Mouse (Mus musculus) kidney, embryonic 14.5 days (tissue): ENCODE results near the gene Uhrf1. TPM values are rescaled to one million over a fixed set of nuclear protein-coding genes. Genes with fewer than 3 reads are reported as not detected.

Experiments
- ATAC-seq: fragments of 200-750 bp; cut with Nextera tagmentation; 2 replicates; pipeline ENCODE4 v1.8.0; 2017; ENCODE audit warnings: moderate number of reproducible peaks, mild to moderate bottlenecking, moderate TSS enrichment, moderate library complexity; ENCODE audit not compliant: low FRiP score, low TSS enrichment
- H3K27ac ChIP-seq: fragments of 300-500 bp; sonication (generic); 2 replicates; pipeline ENCODE4 v1.5.1; 2014; ENCODE audit warnings: low read depth, mild to moderate bottlenecking, low read length, moderate library complexity, mixed read lengths
- H3K27me3 ChIP-seq: fragments of 300-500 bp; sonication (generic); 2 replicates; pipeline ENCODE4 v1.6.1; 2014; ENCODE audit warnings: mild to moderate bottlenecking, low read length; ENCODE audit not compliant: control insufficient read depth, insufficient read depth
- H3K36me3 ChIP-seq: fragments of 300-500 bp; sonication (generic); 2 replicates; pipeline ENCODE4 v1.6.1; 2014; ENCODE audit warnings: low read length, mixed read lengths; ENCODE audit not compliant: control insufficient read depth, insufficient read depth
- H3K4me1 ChIP-seq: fragments of 300-500 bp; sonication (generic); 2 replicates; pipeline ENCODE4 v1.6.1; 2014; ENCODE audit warnings: low read length, mixed read lengths; ENCODE audit not compliant: control insufficient read depth, insufficient read depth
- H3K4me2 ChIP-seq: fragments of 300-500 bp; sonication (generic); replicated peaks from 2 replicates; pipeline ENCODE4 v1.6.1; 2014; ENCODE audit warnings: low read depth, mild to moderate bottlenecking, low read length
- H3K4me3 ChIP-seq: fragments of 300-500 bp; sonication (generic); 2 replicates; pipeline ENCODE4 v1.5.1; 2014; ENCODE audit warnings: mild to moderate bottlenecking, low read length
- H3K9ac ChIP-seq: fragments of 300-500 bp; sonication (generic); 2 replicates; pipeline ENCODE4 v1.6.1; 2014; ENCODE audit warnings: low read depth, mild to moderate bottlenecking, low read length, moderate library complexity
- H3K9me3 ChIP-seq: fragments of 300-500 bp; sonication (generic); 2 replicates; pipeline ENCODE4 v1.6.1; 2016; ENCODE audit warnings: low read length; ENCODE audit not compliant: control insufficient read depth
- WGBS: fragments of 180-500 bp; shearing (Covaris S2); extraction: QIAGEN DNeasy Blood & Tissue Kit; methylation state at CpG from one replicate; pipeline ENCODE4 v1.1.7; 2014; 5-methylcytosine and 5-hydroxymethylcytosine counted together
- polyA plus RNA-seq: library from polyadenylated mRNA; unstranded; fragments of >200 nt; fragmentation: Nextera tagmentation; extraction: Ambion mirVana; gene quantifications from 2 replicates; pipeline ENCODE4 v1.2.1, GENCODE M21; 2014

Gene Uhrf1
- polyA plus RNA-seq, 1 experiment from 2014 or later = 143 TPM

GRCm38 (mm10) chr17:56271609-56272253 is 31.4 kb upstream of the Uhrf1 start:
- no peaks in the 10 kb centered on the region; the same call in 1 of the 2 replicates for H3K4me1 ChIP-seq
- no peak overlapping the region for H3K4me2 ChIP-seq
- no peak overlapping the region for H3K27ac ChIP-seq
- H3K27me3 ChIP-seq = no peaks in the 10 kb centered on the region
- H3K9ac ChIP-seq = no peak overlapping the region
- H3K9me3 ChIP-seq = no peaks in the 10 kb centered on the region
- 81% methylated on average over 10 of the region's 12 CpGs for WGBS
- H3K36me3 ChIP-seq = peaks cover 13% of the 10 kb centered on the region; the same call in 1 of the 2 replicates
- H3K4me3 ChIP-seq = no peak overlapping the region
- ATAC-seq = no peak

- ATAC-seq = no peak
- H3K27me3 ChIP-seq = no peaks in the 10 kb centered on the region
- WGBS = 68% methylated on average over 3 of the region's 3 CpGs
- H3K36me3 ChIP-seq = peaks cover 13% of the 10 kb centered on the region; the same call in 1 of the 2 replicates
- H3K9me3 ChIP-seq = no peaks in the 10 kb centered on the region
- no peak overlapping the region for H3K4me2 ChIP-seq
- H3K4me3 ChIP-seq = no peak overlapping the region
- no peaks in the 10 kb centered on the region; the same call in 1 of the 2 replicates for H3K4me1 ChIP-seq
- H3K27ac ChIP-seq = no peak overlapping the region
- H3K9ac ChIP-seq = no peak overlapping the region
Observed at GRCm38 (mm10) chr17:56272644-56273043, 30.5 kb upstream of the Uhrf1 start.

DNA sequence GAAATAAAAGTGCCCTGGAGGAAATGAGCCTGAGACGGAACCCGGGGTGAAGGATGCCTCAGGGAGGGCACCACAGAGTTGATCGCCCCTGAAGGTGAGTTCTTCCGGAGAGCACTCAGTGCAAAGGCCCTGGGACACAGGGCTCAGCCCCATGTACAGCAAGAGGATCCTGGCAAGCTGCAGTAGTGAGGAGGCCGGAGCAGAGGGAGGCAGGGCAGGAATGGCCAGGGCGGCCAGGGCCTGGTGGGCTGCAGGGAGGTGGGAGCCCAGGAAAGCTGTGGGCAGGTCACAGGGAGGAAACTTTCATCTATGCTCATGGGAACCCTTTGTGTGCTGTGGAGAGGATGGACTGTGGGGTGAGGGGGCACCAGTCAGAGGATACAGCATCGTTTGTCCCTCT is 29.6 kb upstream of the Uhrf1 start:
- H3K4me1 ChIP-seq = no peaks in the 10 kb centered on the region; the same call in 1 of the 2 replicates
- no peak overlapping the region for H3K27ac ChIP-seq
- no peak overlapping the region for H3K4me3 ChIP-seq
- ATAC-seq = no peak
- H3K9ac ChIP-seq = no peak overlapping the region
- WGBS = 70% methylated on average over 7 of the region's 7 CpGs
- peaks cover 13% of the 10 kb centered on the region; the same call in 1 of the 2 replicates for H3K36me3 ChIP-seq
- no peaks in the 10 kb centered on the region for H3K9me3 ChIP-seq
- no peaks in the 10 kb centered on the region for H3K27me3 ChIP-seq
- H3K4me2 ChIP-seq = no peak overlapping the region

DNA sequence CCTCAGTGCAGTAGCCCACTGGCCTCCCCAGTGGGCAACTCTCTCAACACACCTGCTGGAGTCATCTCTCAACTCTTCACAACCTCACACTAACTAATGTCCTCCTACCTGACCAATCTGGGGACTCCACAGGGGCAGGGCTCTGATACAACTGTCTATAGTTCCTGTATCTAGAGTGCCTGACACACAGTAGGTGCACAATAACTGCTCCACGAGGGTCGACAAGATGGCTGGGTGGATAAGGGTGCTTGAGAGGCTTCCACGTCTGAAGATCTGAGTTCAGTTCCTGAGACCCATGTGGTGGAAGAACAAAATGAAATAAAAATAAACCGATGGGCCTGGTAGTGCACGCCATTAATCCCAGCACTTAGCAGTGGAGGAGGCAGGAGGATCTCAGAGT is 29.1 kb upstream of the Uhrf1 start:
- H3K27ac ChIP-seq = no peak overlapping the region

DNA sequence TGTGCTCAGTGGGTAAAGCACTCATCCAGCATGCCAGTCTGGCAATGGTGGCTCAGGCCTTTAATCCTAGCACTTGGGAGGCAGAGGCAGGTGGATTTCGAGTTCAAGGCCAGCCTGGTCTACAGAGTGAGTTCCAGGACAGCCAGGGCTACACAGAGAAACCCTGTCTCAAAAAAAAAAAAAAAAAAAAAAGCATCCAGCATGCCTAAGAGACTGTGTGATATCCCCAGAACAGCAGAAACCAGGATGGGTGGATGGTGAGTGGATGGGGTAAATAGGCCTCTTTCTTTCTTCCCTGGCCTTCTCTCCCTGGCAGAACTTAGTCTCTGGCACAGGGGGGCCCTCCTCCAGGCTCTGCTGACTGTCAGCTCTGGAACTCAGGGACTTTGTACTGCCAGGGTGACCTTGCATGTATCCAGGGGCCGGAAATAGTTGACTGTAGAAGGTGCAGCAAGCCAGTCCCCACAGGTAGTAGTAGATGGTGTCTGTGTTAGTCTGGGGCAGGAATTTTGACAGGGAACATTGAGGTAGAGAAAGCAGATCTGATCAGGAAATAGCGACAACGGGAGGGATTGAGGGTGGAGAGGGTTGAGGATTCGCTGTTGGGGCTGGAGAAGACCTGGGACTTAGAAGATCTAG is 27.2 kb upstream of the Uhrf1 start:
- no peaks in the 10 kb centered on the region for H3K9me3 ChIP-seq
- WGBS = 18% methylated on average over 5 of the region's 5 CpGs
- peaks cover 22% of the 10 kb centered on the region for H3K36me3 ChIP-seq
- H3K27me3 ChIP-seq = no peaks in the 10 kb centered on the region
- peak overlapping the region; percentile 85 for H3K27ac ChIP-seq
- H3K4me3 ChIP-seq = peak overlapping the region; percentile 58
- no peaks in the 10 kb centered on the region; the same call in 1 of the 2 replicates for H3K4me1 ChIP-seq
- ATAC-seq = peak; percentile 0; the same call in 1 of the 2 replicates
- peak overlapping the region; percentile 65 for H3K9ac ChIP-seq
- H3K4me2 ChIP-seq = peak overlapping the region; percentile 65

More for the DNA sequence above, 29.1 kb upstream of the Uhrf1 start:
- Histone ChIP-seq H3K4me1 (no peaks in the 10 kb centered on the region; the same call in 1 of the 2 replicates), H3K4me2 (no peak overlapping the region), H3K4me3 (no peak overlapping the region), H3K27me3 (no peaks in the 10 kb centered on the region), H3K9ac (no peak overlapping the region), H3K9me3 (no peaks in the 10 kb centered on the region), H3K36me3 (peaks cover 17% of the 10 kb centered on the region)
- whole genome bisulfite sequencing = 91% methylated on average over 5 of the region's 5 CpGs
- ATAC-seq = no peak

- peak within 1 kb of the TSS; percentile 58 for H3K4me3 ChIP-seq
- H3K27me3 ChIP-seq = no peaks in the 10 kb centered on the region
- peak within 1 kb of the TSS; percentile 85 for H3K27ac ChIP-seq
- H3K9ac ChIP-seq = peak within 1 kb of the TSS; percentile 65
- peak within 1 kb of the TSS; percentile 65 for H3K4me2 ChIP-seq
- ATAC-seq = peak; percentile 96
- H3K4me1 ChIP-seq = no peaks in the 10 kb centered on the region; the same call in 1 of the 2 replicates
- H3K9me3 ChIP-seq = no peaks in the 10 kb centered on the region
- peaks cover 25% of the 10 kb centered on the region for H3K36me3 ChIP-seq
- WGBS = 6% methylated on average over 21 of the region's 21 CpGs
Observed at GRCm38 (mm10) chr17:56276643-56277566, 26.2 kb upstream of the Uhrf1 start, which contains the start of gene Ticam1. Gene Ticam1, minus strand, starts transcription at chr17:56276786.

- Histone ChIP-seq H3K27ac (peak overlapping the region; percentile 81), H3K9me3 (no peaks in the 10 kb centered on the region), H3K4me2 (peak overlapping the region; percentile 65; the same call in 1 of the 2 replicates), H3K4me3 (no peak overlapping the region), H3K9ac (no peak overlapping the region; the same call in 1 of the 2 replicates), H3K27me3 (no peaks in the 10 kb centered on the region), H3K4me1 (no peaks in the 10 kb centered on the region; the same call in 1 of the 2 replicates), H3K36me3 (peaks cover 28% of the 10 kb centered on the region)
- peak; percentile 18; the same call in 1 of the 2 replicates for ATAC-seq
- 42% methylated on average over 2 of the region's 2 CpGs for WGBS
Observed at GRCm38 (mm10) chr17:56277567-56277893, 25.6 kb upstream of the Uhrf1 start.

DNA sequence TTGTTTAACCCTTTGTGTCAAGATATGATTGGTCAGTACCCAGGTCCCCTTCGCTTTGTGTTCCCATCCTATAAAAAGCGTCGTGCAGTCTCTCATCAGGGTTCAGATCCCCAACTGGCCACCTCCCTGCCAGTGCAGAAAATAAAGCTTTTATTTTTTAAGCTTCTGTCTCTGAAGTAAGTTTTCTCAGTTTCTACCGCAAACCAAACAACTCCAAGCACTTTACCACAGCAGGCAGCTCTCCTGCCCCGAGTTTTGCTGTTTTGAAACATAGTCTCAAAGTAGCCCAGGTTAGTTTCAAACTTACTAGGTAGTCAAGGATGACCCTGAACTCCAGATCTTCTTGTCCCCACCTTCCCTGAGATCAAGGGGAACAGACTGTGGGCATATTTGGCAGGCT is 24.8 kb upstream of the Uhrf1 start:
- Histone ChIP-seq H3K9ac (no peak overlapping the region), H3K36me3 (peaks cover 36% of the 10 kb centered on the region), H3K27ac (no peak overlapping the region), H3K27me3 (no peaks in the 10 kb centered on the region), H3K4me1 (no peaks in the 10 kb centered on the region; the same call in 1 of the 2 replicates), H3K4me2 (no peak overlapping the region), H3K4me3 (no peak overlapping the region), H3K9me3 (no peaks in the 10 kb centered on the region)
- ATAC-seq = no peak
- 95% methylated on average over 5 of the region's 5 CpGs for WGBS
